In genomic region chr2:181496281-181496680, GRCm38 (mm10) we compare ENCODE assay signal across 8 mouse cellular contexts. TPM values are rescaled to one million over a fixed set of nuclear protein-coding genes. Genes with fewer than 3 reads are reported as not detected.
DNase-seq lines count a peak whose midpoint lies in the region; ATAC-seq and TF ChIP-seq lines count a peak whose summit lies in the region.

No protein-coding gene starts in this region.

- TF ChIP-seq CTCF in embryonic fibroblast, embryonic 13.5 days (IDR thresholded peaks at IDR 0.05; ENCODE audit: borderline replicate concordance, insufficient read depth, low read length), result peak; percentile 77; the same call in 1 of the 2 replicates

- peak; percentile 70 to 79 for DNase-seq in adrenal gland, postnatal 36 days
- peak; percentile 85 for DNase-seq in kidney, postnatal 10 days
- DNase-seq in neural tube, embryonic 11.5 days (ENCODE audit: low spot score), result peak; percentile 71
- DNase-seq in testis, postnatal 14 days (ENCODE audit: low spot score), result peak; percentile 59

- peak overlapping the region; percentile 14; the same call in 1 of the 2 replicates for H3K27ac ChIP-seq in embryonic fibroblast, embryonic 13.5 days (ENCODE audit: insufficient read depth, low read length)
- peak overlapping the region; percentile 83 to 91 for H3K27ac ChIP-seq in heart, embryonic 14.5 days (replicated peaks in 1 of 2; ENCODE audit: control insufficient read depth in 1 of 2, insufficient read depth in 1 of 2, low read depth in 2 of 2, low read length in 2 of 2)
- H3K27ac ChIP-seq in liver, embryonic 16.5 days (ENCODE audit: low read length), result peak overlapping the region; percentile 100
- 0 out of 2 replicates have a peak overlapping the region, but pooled peaks have one; percentile 54 for H3K27ac ChIP-seq in neural tube, embryonic 11.5 days (ENCODE audit: low read depth, low read length)

- peak; percentile 53 for ATAC-seq in CD4-positive, CD25-positive, alpha-beta regulatory T cell, adult 4 months
- ATAC-seq in heart, embryonic 14.5 days (ENCODE audit: insufficient number of reproducible peaks, insufficient read depth, low FRiP score, low read depth), result peak; percentile 52; the same call in 1 of the 2 replicates
- peak; percentile 20 for ATAC-seq in liver, embryonic 16.5 days (ENCODE audit: low read depth)
- ATAC-seq in neural tube, embryonic 11.5 days (ENCODE audit: insufficient read depth, low FRiP score, low TSS enrichment), result peak; percentile 56

- H3K4me1 ChIP-seq in embryonic fibroblast, embryonic 13.5 days (ENCODE audit: control insufficient read depth, insufficient read depth, low read length), result peaks cover 5% of the 10 kb centered on the region; the same call in 1 of the 2 replicates
- peaks cover 2 to 14% of the 10 kb centered on the region in 2 experiments; a peak in 3 of 4 replicates for H3K4me1 ChIP-seq in heart, embryonic 14.5 days (ENCODE audit: control insufficient read depth in 2 of 2, insufficient read depth in 2 of 2, low read length in 2 of 2)
- peaks cover 24% of the 10 kb centered on the region for H3K4me1 ChIP-seq in liver, embryonic 16.5 days (ENCODE audit: control insufficient read depth, low read depth, low read length)
- H3K4me1 ChIP-seq in neural tube, embryonic 11.5 days (ENCODE audit: control insufficient read depth, insufficient read depth, low read length), result peaks cover 8% of the 10 kb centered on the region

- peak overlapping the region; percentile 91 for H3K4me2 ChIP-seq in heart, embryonic 14.5 days (ENCODE audit: low read length)
- H3K4me2 ChIP-seq in liver, embryonic 16.5 days (ENCODE audit: low read depth, low read length), result peak overlapping the region; percentile 95
- peak overlapping the region; percentile 96 for H3K4me2 ChIP-seq in neural tube, embryonic 11.5 days (ENCODE audit: low read depth)

- no peaks in the 10 kb centered on the region for H3K9me3 ChIP-seq in heart, embryonic 14.5 days (ENCODE audit: control insufficient read depth, low read length)
- H3K9me3 ChIP-seq in liver, embryonic 16.5 days (replicated peaks; ENCODE audit: control insufficient read depth, low read length), result no peaks in the 10 kb centered on the region
- no peaks in the 10 kb centered on the region for H3K9me3 ChIP-seq in neural tube, embryonic 11.5 days (ENCODE audit: control insufficient read depth, low read length)

- WGBS in heart, embryonic 14.5 days, result 15% methylated on average over 8 of the region's 8 CpGs
- WGBS in liver, embryonic 16.5 days (ENCODE audit: insufficient replicate concordance), result 4% methylated on average over 8 of the region's 8 CpGs
- 10% methylated on average over 8 of the region's 8 CpGs for WGBS in neural tube, embryonic 11.5 days

- peaks cover 19% of the 10 kb centered on the region for H3K36me3 ChIP-seq in heart, embryonic 14.5 days (ENCODE audit: control insufficient read depth, insufficient read depth, low read length)
- peaks cover 12% of the 10 kb centered on the region for H3K36me3 ChIP-seq in liver, embryonic 16.5 days (ENCODE audit: control insufficient read depth, insufficient read depth)
- peaks cover under 1% of the 10 kb centered on the region for H3K36me3 ChIP-seq in neural tube, embryonic 11.5 days (ENCODE audit: control insufficient read depth, insufficient read depth, low read length)

- peak overlapping the region; percentile 48 for H3K4me3 ChIP-seq in embryonic fibroblast, embryonic 13.5 days (ENCODE audit: insufficient read depth, low read length)
- peak overlapping the region; percentile 84 to 95 for H3K4me3 ChIP-seq in heart, embryonic 14.5 days (ENCODE audit: control insufficient read depth in 1 of 2, insufficient read depth in 1 of 2, low read depth in 1 of 2, low read length in 2 of 2)
- peak overlapping the region; percentile 83 for H3K4me3 ChIP-seq in liver, embryonic 16.5 days (ENCODE audit: low read depth, low read length)
- H3K4me3 ChIP-seq in neural tube, embryonic 11.5 days (ENCODE audit: low read depth, low read length), result peak overlapping the region; percentile 94

- H3K27me3 ChIP-seq in heart, embryonic 14.5 days (ENCODE audit: control insufficient read depth, insufficient read depth, low read length), result no peaks in the 10 kb centered on the region
- no peaks in the 10 kb centered on the region for H3K27me3 ChIP-seq in liver, embryonic 16.5 days (ENCODE audit: control insufficient read depth, insufficient read depth, low read depth, low read length)
- H3K27me3 ChIP-seq in neural tube, embryonic 11.5 days (ENCODE audit: control insufficient read depth, insufficient read depth, low read length), result no peaks in the 10 kb centered on the region

- peak overlapping the region; percentile 93 for H3K9ac ChIP-seq in heart, embryonic 14.5 days (ENCODE audit: low read length)
- peak overlapping the region; percentile 68 for H3K9ac ChIP-seq in liver, embryonic 16.5 days (ENCODE audit: low read depth, low read length)
- peak overlapping the region; percentile 57 for H3K9ac ChIP-seq in neural tube, embryonic 11.5 days (ENCODE audit: low read length)

- TF ChIP-seq POLR2A in embryonic fibroblast, embryonic 13.5 days (IDR thresholded peaks at IDR 0.05; ENCODE audit: low read depth, low read length), result no peak

RNA-seq across cellular contexts. Expression of gene Tpd52l2, which starts 0.7 kb away (rescaled TPM):
- 100 to 1,000 TPM; 108 to 109 TPM for polyA plus RNA-seq in CD4-positive, CD25-positive, alpha-beta regulatory T cell, adult 4 months (2017; shearing (Covaris generic))
- 100 to 1,000 TPM; 104 to 114 TPM for total RNA-seq in adrenal gland, postnatal 36 days (2021)
- polyA plus RNA-seq in embryonic fibroblast, embryonic 13.5 days (2011; ENCODE audit: insufficient read length, low read depth, missing spikeins), result 96.5 and 103 TPM in 2 replicates
- 128 and 139 TPM in 2 replicates for polyA plus RNA-seq in heart, embryonic 14.5 days (2014; fragmentation: Nextera tagmentation; extraction: Ambion mirVana)
- 62.7 and 69.3 TPM in 2 replicates for polyA plus RNA-seq in liver, embryonic 16.5 days (2015; fragmentation: Nextera tagmentation; extraction: Ambion mirVana)
- polyA plus RNA-seq in neural tube, embryonic 11.5 days (2014; fragmentation: Nextera tagmentation; extraction: Ambion mirVana), result 141 and 142 TPM in 2 replicates

RNA-seq across cellular contexts. Expression of gene Abhd16b, which starts 3.3 kb away (rescaled TPM):
- polyA plus RNA-seq in CD4-positive, CD25-positive, alpha-beta regulatory T cell, adult 4 months (2017; shearing (Covaris generic)), result not detected
- total RNA-seq in adrenal gland, postnatal 36 days (2021), result not detected
- polyA plus RNA-seq in embryonic fibroblast, embryonic 13.5 days (2011; ENCODE audit: insufficient read length, low read depth, missing spikeins), result not detected in 2 replicates
- 0.18 and 0.19 TPM in 2 replicates for polyA plus RNA-seq in heart, embryonic 14.5 days (2014; fragmentation: Nextera tagmentation; extraction: Ambion mirVana)
- 0.09 TPM in 1 of 2 replicates, not detected in the other for polyA plus RNA-seq in liver, embryonic 16.5 days (2015; fragmentation: Nextera tagmentation; extraction: Ambion mirVana)
- polyA plus RNA-seq in neural tube, embryonic 11.5 days (2014; fragmentation: Nextera tagmentation; extraction: Ambion mirVana), result 0.22 TPM in 1 of 2 replicates, not detected in the other

RNA-seq across cellular contexts. Expression of gene Dnajc5, which starts 24.0 kb away (rescaled TPM):
- 10 to 100 TPM; 39.4 to 46.7 TPM for polyA plus RNA-seq in CD4-positive, CD25-positive, alpha-beta regulatory T cell, adult 4 months (2017; shearing (Covaris generic))
- total RNA-seq in adrenal gland, postnatal 36 days (2021), result 10 to 100 TPM; 92.9 to 93.7 TPM
- 86.7 and 97.4 TPM in 2 replicates for polyA plus RNA-seq in embryonic fibroblast, embryonic 13.5 days (2011; ENCODE audit: insufficient read length, low read depth, missing spikeins)
- polyA plus RNA-seq in heart, embryonic 14.5 days (2014; fragmentation: Nextera tagmentation; extraction: Ambion mirVana), result 69.8 and 81.3 TPM in 2 replicates
- polyA plus RNA-seq in liver, embryonic 16.5 days (2015; fragmentation: Nextera tagmentation; extraction: Ambion mirVana), result 26.4 and 27.3 TPM in 2 replicates
- 107 and 120 TPM in 2 replicates for polyA plus RNA-seq in neural tube, embryonic 11.5 days (2014; fragmentation: Nextera tagmentation; extraction: Ambion mirVana)

RNA-seq across cellular contexts. Expression of gene Zbtb46, which starts 37.1 kb away (rescaled TPM):
- 1 to 10 TPM; 3.4 to 4.3 TPM for polyA plus RNA-seq in CD4-positive, CD25-positive, alpha-beta regulatory T cell, adult 4 months (2017; shearing (Covaris generic))
- total RNA-seq in adrenal gland, postnatal 36 days (2021), result 10 to 100 TPM; 16.7 to 17.5 TPM
- 2.6 and 3.3 TPM in 2 replicates for polyA plus RNA-seq in embryonic fibroblast, embryonic 13.5 days (2011; ENCODE audit: insufficient read length, low read depth, missing spikeins)
- 8.8 and 10.6 TPM in 2 replicates for polyA plus RNA-seq in heart, embryonic 14.5 days (2014; fragmentation: Nextera tagmentation; extraction: Ambion mirVana)
- 7.0 and 7.5 TPM in 2 replicates for polyA plus RNA-seq in liver, embryonic 16.5 days (2015; fragmentation: Nextera tagmentation; extraction: Ambion mirVana)
- 20.2 and 21.9 TPM in 2 replicates for polyA plus RNA-seq in neural tube, embryonic 11.5 days (2014; fragmentation: Nextera tagmentation; extraction: Ambion mirVana)

Comparison
In these comparisons a context has a peak if more than half of its experiments do, and no peak if none do; other contexts are left out.
1. Peak in every context shown above with its lines: DNase-seq, ATAC-seq, H3K4me3 ChIP-seq and H3K27ac ChIP-seq.
2. H3K27ac ChIP-seq: peak in every context shown above with its lines; median percentile 100 in liver, embryonic 16.5 days; 87 in heart, embryonic 14.5 days; 54 in neural tube, embryonic 11.5 days; 14 in embryonic fibroblast, embryonic 13.5 days.